Mouse (Mus musculus): ENCODE measurements around the gene Ccr10.

GRCm38 (mm10) chr11:101149178-101150105 is 25.8 kb downstream of the Ccr10 start:
- TF ChIP-seq GABPA (IDR thresholded peaks at IDR 0.05; ENCODE audit: low read depth, low read length) (no peak), NELFE (IDR thresholded peaks at IDR 0.05; ENCODE audit: low read depth, low read length) (no peak), ELF1 (IDR thresholded peaks at IDR 0.05; ENCODE audit: low read depth, low read length) (no peak), NRF1 (IDR thresholded peaks at IDR 0.05; ENCODE audit: insufficient read depth, low read depth, low read length, poor library complexity, severe bottlenecking) (no peak), POLR2A (IDR thresholded peaks at IDR 0.05; ENCODE audit: control insufficient read depth in 1 of 2, insufficient read depth in 1 of 2, low read depth in 1 of 2, low read length in 2 of 2, poor library complexity in 1 of 2) (no peak), MAX (IDR thresholded peaks at IDR 0.05; ENCODE audit: low read length) (no peak)

Data from MEL (cell line).